Mouse (Mus musculus): Measurements from ENCODE around the gene Lce1g.

Lce1g gene

DNA sequence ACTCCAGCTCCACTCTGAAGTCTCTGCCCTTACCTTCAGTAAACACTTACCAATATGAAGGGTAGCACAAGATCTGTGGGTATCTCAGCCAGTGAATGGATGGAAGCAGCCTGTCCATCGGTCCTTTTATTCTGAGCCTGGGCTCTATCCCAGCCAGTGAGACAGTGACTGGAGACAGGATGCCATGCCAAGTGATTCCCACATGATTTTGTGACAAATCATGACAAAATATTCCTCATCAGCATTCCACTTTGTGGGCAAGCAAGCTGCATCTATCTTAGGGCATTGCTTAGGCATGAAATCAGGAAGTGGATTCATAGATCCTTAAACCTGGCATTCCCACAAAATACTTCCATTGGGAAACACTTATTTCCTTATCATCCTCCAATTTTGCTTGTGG is at the start of gene Lce1g:
Gene Lce1g, minus strand, starts transcription at position 101 of the 400 bp plus-strand sequence.
- DNase-seq (ENCODE audit: low spot score in 2 of 2), result no peak

DNA sequence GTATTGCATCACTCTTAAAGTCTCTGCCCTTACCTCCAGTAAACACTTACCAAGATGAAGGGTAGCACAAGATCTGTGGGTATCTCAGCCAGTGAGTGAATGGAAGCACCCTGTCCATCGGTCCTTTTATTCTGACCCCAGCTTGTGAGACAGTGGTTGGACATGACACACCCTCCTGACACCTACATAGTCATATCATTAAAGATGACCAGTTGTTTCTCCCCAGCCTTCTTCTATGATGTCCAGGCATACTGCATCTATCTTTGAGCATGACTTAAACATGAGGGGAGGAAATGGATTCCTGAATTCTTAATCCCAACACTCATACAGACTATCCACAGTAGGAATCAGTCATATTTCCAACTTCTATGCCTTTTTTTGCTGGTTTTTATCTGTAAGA is 38.3 kb upstream of the Lce1g start, which contains the start of gene Lce1j:
Gene Lce1j, minus strand, starts transcription at position 101 of the 400 bp plus-strand sequence.
- no peak for DNase-seq (ENCODE audit: low spot score in 2 of 2)

DNA sequence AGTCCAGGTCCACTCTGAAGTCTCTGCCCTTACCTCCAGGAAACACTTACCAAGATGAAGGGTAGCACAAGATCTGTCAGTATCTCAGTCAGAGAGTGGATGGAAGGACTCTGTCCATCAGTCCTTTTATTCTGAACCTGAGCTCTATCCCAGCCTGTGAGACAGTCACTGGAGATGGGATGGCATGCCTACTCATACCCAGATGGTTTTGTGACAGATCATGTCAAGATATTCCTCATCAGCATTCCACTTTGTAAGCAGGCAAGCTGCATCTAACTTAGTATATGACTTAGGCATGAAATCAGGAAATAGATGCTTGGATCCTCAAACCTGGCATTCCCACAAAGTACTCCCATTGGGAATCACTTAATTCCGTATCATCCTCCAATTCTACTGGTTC is 26.7 kb upstream of the Lce1g start, which contains the start of gene Lce1i:
Gene Lce1i, minus strand, starts transcription at position 101 of the 400 bp plus-strand sequence.
- no peak for DNase-seq (ENCODE audit: low spot score in 2 of 2)

DNA sequence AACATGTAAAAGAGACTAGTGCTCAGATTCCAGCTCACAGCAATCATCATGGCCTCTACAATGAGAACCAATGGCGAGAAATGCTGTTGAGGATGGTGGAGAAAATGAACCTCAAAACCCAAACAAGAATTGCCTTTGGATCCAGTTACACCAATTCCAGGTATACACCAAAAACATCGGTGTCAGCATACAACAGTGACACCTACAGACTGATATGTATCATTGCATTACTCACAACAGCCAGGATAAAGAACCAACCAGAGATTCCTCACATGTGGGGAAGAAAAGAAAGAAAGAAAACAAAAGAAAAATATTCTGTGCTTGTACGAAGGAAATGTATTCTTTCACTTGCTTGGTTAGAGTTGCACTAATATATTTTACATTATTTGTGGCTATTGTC is 19.4 kb upstream of the Lce1g start:
- no peak for DNase-seq (ENCODE audit: low spot score in 2 of 2)

DNA sequence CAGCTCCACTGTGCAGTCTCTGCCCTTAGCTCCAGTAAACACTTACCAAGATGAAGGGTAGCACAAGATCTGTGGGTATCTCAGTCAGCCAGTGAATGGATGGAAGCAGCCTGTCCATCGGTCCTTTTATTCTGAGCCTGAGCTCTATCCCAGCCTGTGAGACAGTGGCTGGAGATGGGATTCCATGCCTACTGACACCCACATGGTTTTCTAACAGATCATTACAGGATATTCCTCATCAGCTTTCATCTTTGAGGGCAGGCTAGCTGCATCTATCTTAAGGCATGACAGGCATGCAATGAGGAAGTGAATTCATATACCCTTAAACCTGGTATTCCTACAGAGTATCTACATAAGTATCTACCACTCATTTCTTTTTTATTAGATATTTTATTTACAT is 12.8 kb upstream of the Lce1g start, which contains the start of gene Lce1h:
Gene Lce1h, minus strand, starts transcription at position 101 of the 400 bp plus-strand sequence.
- DNase-seq (ENCODE audit: low spot score in 2 of 2), result no peak

DNA sequence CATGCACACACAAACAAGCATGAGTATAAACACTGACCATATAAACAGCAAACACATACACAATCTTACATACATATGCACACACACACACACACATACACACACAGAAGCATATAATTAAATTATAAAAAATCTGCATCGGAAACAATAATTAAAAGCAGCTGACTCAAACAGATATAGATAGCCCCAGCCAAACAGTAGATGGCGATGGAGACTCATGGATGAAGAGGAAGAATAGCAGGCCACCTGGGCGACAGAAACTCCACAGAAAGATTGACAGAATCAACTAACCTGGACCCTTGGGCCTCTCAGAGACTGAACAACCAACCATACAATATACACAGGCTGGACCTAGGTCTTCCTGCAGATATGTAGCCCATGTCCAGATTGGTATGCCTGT is 1.1 kb upstream of the Lce1g start:
- DNase-seq (ENCODE audit: low spot score in 2 of 2), result no peak

DNA sequence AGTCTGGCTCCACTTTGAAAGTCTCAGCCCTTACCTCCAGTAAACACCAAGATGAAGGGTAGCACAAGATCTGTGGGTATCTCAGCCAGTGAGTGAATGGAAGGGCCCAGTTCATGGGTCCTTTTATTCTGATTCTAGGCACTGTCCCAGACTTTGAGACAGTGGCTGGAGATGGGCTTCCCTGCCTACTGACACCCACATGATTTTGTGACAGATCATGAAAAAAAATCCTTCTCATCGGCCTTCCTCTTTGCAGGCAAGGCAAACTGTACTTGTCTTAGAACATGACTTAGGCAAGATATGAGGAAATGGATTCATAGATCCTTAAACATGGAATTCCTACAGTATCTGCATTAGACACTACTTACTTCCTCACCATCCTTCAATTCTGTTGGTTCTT is 13.1 kb downstream of the Lce1g start, which contains the start of gene Gm38119:
Gene Gm38119, minus strand, starts transcription at position 101 of the 400 bp plus-strand sequence.
- no peak for DNase-seq (ENCODE audit: low spot score in 2 of 2)

DNA sequence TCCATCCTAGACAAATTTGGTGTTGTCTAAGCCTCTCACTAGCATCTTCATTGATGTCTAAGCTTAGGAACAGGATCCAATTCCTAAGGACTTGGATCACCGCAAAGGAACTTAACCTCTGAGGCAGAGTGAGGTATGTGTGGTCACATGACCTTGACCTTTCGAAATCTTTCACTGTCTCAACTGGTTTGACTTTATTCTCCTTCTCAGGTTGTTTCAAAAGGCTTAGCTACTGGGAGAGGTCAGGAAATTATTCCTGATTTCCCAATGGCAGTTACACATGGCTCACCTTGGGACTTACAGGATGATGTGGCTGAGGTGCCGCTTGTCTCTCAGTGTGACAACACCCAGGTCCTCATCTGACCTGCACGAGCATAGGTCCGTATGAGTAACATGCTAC is 29.5 kb downstream of the Lce1g start:
- no peak for DNase-seq (ENCODE audit: low spot score in 2 of 2)

DNA sequence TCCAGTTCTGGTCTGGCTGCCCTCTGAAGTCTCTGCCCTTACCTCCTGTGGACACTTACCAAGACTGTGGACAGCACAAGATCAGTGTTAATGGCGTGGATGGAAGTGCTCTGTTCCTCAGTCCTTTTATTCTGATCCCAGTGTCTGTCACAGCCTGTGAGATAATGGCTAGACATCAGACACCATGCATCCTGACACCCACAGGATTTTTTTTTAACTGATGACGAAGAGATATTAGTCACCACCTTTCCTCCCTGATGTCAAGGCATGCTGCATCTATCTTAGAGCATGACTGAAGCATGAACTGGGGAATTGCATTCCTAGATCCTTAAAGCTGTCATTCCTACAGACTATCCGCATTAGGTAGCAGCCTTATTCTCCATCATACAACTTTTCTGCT is 31.9 kb downstream of the Lce1g start, which contains the start of gene Lce1f:
Gene Lce1f, minus strand, starts transcription at position 101 of the 400 bp plus-strand sequence.
- DNase-seq (ENCODE audit: low spot score in 2 of 2), result no peak

DNA sequence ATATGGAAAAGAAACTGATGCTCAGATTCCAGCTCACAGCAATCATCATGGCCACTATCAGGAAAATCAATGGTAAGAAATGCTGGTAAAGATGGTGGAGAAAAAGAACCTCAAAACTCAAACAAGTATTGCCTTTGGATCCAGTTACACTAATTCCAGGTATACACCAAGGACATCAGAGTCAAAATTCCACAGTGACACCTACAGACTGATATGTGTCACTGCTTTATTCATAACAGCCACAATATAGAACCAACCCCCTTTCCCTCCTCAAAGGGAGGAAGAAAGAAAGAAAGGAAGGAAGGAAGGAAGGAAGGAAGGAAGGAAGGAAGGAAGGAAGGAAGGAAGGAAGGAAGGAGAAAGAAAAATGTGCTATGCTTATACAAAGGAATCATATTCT is 37.0 kb downstream of the Lce1g start:
- no peak for DNase-seq (ENCODE audit: low spot score in 2 of 2)

DNA sequence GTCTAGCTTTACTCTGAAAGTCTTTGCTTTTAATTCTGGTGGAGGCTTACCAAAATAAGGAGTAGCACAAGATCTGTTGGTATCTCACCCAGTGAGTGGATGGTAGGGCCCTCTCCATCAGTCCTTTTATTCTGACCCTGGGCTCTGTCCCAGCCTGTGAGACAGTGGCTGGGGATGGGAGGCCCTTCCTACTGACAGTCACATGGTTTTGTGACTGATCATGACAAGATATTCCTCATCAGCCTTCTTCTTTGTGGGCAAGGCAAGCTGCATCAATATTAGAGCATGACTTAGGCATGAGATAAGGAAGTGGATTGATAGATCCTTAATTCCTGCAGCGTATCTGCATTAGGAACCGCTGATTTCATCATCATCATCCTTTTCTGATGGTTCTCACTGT is 43.2 kb downstream of the Lce1g start, which contains the start of gene Lce1e:
Gene Lce1e, minus strand, starts transcription at position 101 of the 400 bp plus-strand sequence.
- no peak for DNase-seq (ENCODE audit: low spot score in 2 of 2)

Data from spleen, postnatal 10 days (tissue).